ENCODE assay signal across 9 mouse cellular contexts in the genomic region with DNA sequence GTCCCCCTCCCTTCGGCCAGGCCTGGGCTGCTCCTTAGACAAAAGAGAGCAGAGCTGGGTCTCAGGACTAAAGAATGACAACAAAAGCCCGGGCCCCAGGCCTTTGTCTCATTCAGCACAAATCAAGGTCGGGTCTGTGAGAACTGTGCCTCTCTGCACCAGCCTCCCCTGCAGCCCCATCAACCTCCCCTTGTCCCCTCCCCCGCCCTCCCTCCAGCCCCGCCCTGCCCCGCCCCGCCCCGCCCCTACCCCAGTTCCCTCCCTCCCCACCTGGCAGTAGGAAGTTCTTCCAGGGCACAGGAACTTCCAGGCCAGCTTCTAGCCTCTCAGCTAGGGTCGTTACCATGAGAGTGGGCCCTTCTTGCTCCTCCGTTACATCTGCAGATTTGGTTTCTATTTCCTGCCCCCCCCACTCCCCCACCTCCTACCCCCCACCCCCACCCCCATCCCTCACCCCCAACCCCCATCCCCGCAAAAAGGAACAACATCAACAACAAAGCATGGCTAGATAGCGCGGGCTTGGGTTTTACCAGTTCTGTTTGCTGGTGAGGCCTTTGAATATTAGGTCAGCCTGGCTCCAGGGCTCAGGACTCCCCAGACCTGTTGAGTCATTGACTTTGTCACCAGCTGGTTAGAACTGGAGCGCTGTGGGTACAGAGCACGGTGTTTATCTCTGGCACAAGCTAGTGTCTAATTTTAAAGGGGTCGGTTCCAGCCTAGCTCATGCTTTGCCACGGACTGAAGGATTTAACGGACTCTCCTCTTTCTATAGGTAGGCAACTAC.
DNase-seq lines count a peak whose midpoint lies in the region; ATAC-seq and TF ChIP-seq lines count a peak whose summit lies in the region.
"Had no signal": no experiment of that assay in that cellular context is flagged by ENCODE, and none has a peak within 500 bp of the region (broad histone marks: within the 10 kb centered on the region; RNA-seq: fewer than 3 reads in every experiment).

No protein-coding gene starts in this region.

- peak; percentile 37 for ATAC-seq in activated CD4-positive, CD25-positive, alpha-beta regulatory T cell, adult 4 months
- peak; percentile 78 for ATAC-seq in heart, postnatal 0 days (ENCODE audit: insufficient read depth, low read depth)
- peak; percentile 45; the same call in 1 of the 2 replicates for ATAC-seq in limb, embryonic 13.5 days (ENCODE audit: low FRiP score, low read depth)
- ATAC-seq in neutrophil, adult 5-6 weeks (ENCODE audit: extremely low read depth, insufficient number of reproducible peaks, low FRiP score, poor library complexity, severe bottlenecking): 0 out of 2 replicates have a peak, but pooled peaks have one; percentile 16

- peak overlapping the region; percentile 81 for H3K9ac ChIP-seq in CH12.LX (ENCODE audit: insufficient read depth, low read depth)
- H3K9ac ChIP-seq in heart, postnatal 0 days (replicated peaks; ENCODE audit: low read depth, low read length): no peak overlapping the region
- no peak overlapping the region for H3K9ac ChIP-seq in limb, embryonic 13.5 days

- no peak for TF ChIP-seq EP300 in CH12.LX (IDR thresholded peaks at IDR 0.05; ENCODE audit: low read length)
- no peak for TF ChIP-seq EP300 in heart, postnatal 0 days (IDR thresholded peaks at IDR 0.05; ENCODE audit: low read depth)

- no peaks in the 10 kb centered on the region for H3K36me3 ChIP-seq in CH12.LX (replicated peaks in 1 of 2; ENCODE audit: control insufficient read depth in 1 of 2, insufficient read depth in 1 of 2, low read length in 1 of 2)
- no peaks in the 10 kb centered on the region for H3K36me3 ChIP-seq in heart, postnatal 0 days (replicated peaks; ENCODE audit: control insufficient read depth, insufficient read depth, low read length)
- no peaks in the 10 kb centered on the region for H3K36me3 ChIP-seq in limb, embryonic 13.5 days

- in situ Hi-C loops in CH12.LX (cut with MboI; ENCODE audit: low pct_ligation_motif_present, low pct_unique_long_range_greater_than_20kb, low sequenced_read_pairs): no loop called here

- peaks cover 8 to 18% of the 10 kb centered on the region in 2 experiments for H3K4me1 ChIP-seq in CH12.LX (ENCODE audit: control insufficient read depth in 1 of 2, insufficient read depth in 2 of 2)
- H3K4me1 ChIP-seq in heart, postnatal 0 days (ENCODE audit: control insufficient read depth, insufficient read depth): 0 out of 2 replicates have a peak, but pooled peaks cover 4% of the 10 kb centered on the region
- peaks cover 23% of the 10 kb centered on the region for H3K4me1 ChIP-seq in limb, embryonic 13.5 days

- no peak for TF ChIP-seq CTCF in CH12.LX (conservative IDR thresholded peaks at IDR 0.05 in 1 of 2, IDR thresholded peaks at IDR 0.05 in 1 of 2; ENCODE audit: low read depth in 2 of 2, low read length in 2 of 2)
- TF ChIP-seq CTCF in heart, postnatal 0 days (IDR thresholded peaks at IDR 0.05; ENCODE audit: low read depth): no peak

- no peaks in the 10 kb centered on the region for H3K79me2 ChIP-seq in CH12.LX (replicated peaks; ENCODE audit: control insufficient read depth, extremely low read depth, insufficient read depth, poor library complexity, severe bottlenecking)

- no peaks in the 10 kb centered on the region for H3K9me3 ChIP-seq in CH12.LX (replicated peaks; ENCODE audit: low read length)
- H3K9me3 ChIP-seq in heart, postnatal 0 days (replicated peaks; ENCODE audit: control insufficient read depth, low read length): no peaks in the 10 kb centered on the region
- no peaks in the 10 kb centered on the region for H3K9me3 ChIP-seq in limb, embryonic 13.5 days

- peak overlapping the region; percentile 49; the same call in 1 of the 2 replicates for H3K27ac ChIP-seq in CH12.LX (ENCODE audit: insufficient read depth, low read depth)
- no peak overlapping the region for H3K27ac ChIP-seq in heart, postnatal 0 days (ENCODE audit: low read depth)
- H3K27ac ChIP-seq in limb, embryonic 13.5 days: no peak overlapping the region

- H3K4me3 ChIP-seq in CH12.LX (replicated peaks in 1 of 3; ENCODE audit: low read depth in 2 of 3, low read length in 2 of 3, poor library complexity in 1 of 3): peak overlapping the region; percentile 33 to 54 (median 51)
- no peak overlapping the region for H3K4me3 ChIP-seq in heart, postnatal 0 days (ENCODE audit: low read depth, low read length)
- no peak overlapping the region for H3K4me3 ChIP-seq in limb, embryonic 13.5 days
- H3K4me3 ChIP-seq: erythroblast, embryonic 14.5 days had no signal

- DNase-seq in CH12.LX (ENCODE audit: extremely low read depth): peak; percentile 59
- DNase-seq in heart, postnatal 0 days (ENCODE audit: low spot score): no peak
- no peak for DNase-seq in layer of hippocampus, adult 18-20 months (ENCODE audit: low spot score in 2 of 2)
- DNase-seq in B cell, adult 2 months: no peak
- DNase-seq in spleen, adult 18-20 months: no peak

- no peak for TF ChIP-seq RAD21 in CH12.LX (IDR thresholded peaks at IDR 0.05; ENCODE audit: low read depth, low read length)

- H3K4me2 ChIP-seq in CH12.LX (ENCODE audit: insufficient read depth, low read depth, poor library complexity, severe bottlenecking): peak overlapping the region; percentile 100
- H3K4me2 ChIP-seq in heart, postnatal 0 days (ENCODE audit: low read depth, low read length): 0 out of 2 replicates have a peak overlapping the region, but pooled peaks have one; percentile 0
- peak overlapping the region; percentile 30 for H3K4me2 ChIP-seq in limb, embryonic 13.5 days (replicated peaks)

- 27% methylated on average over 17 of the region's 18 CpGs for WGBS in heart, postnatal 0 days
- 16% methylated on average over 18 of the region's 18 CpGs for WGBS in limb, embryonic 13.5 days

- peak; percentile 51 for TF ChIP-seq POLR2A in CH12.LX (IDR thresholded peaks at IDR 0.05; ENCODE audit: low read depth, low read length)

- no peaks in the 10 kb centered on the region for H3K27me3 ChIP-seq in CH12.LX (replicated peaks)
- H3K27me3 ChIP-seq in heart, postnatal 0 days (ENCODE audit: control insufficient read depth, insufficient read depth, low read length): no peaks in the 10 kb centered on the region
- H3K27me3 ChIP-seq in limb, embryonic 13.5 days: no peaks in the 10 kb centered on the region

- dilution Hi-C loops in CH12.LX (cut with MboI; ENCODE audit: extremely low pct_ligation_motif_present, extremely low pct_unique_long_range_greater_than_20kb, low sequenced_read_pairs): no loop called here

TF ChIP-seq in CH12.LX, 34 proteins besides CTCF, POLR2A, EP300 and RAD21:
- TF ChIP-seq TCF12 (IDR thresholded peaks at IDR 0.05; ENCODE audit: low read depth, low read length): no peak
- 0 out of 2 replicates have a peak, but pooled peaks have one; percentile 16 for TF ChIP-seq ETS1 (conservative IDR thresholded peaks at IDR 0.05; ENCODE audit: low read depth, low read length)
- no peak for TF ChIP-seq MAX (IDR thresholded peaks at IDR 0.05; ENCODE audit: low read length)
- TF ChIP-seq MAZ (IDR thresholded peaks at IDR 0.05; ENCODE audit: low read depth, low read length): peak; percentile 47; the same call in 1 of the 2 replicates
- TF ChIP-seq PAX5 (IDR thresholded peaks at IDR 0.05; ENCODE audit: low read length): no peak
- TF ChIP-seq ELF1 (IDR thresholded peaks at IDR 0.05; ENCODE audit: low read depth, low read length): peak; percentile 21; the same call in 1 of the 2 replicates
- no peak for TF ChIP-seq RCOR1 (conservative IDR thresholded peaks at IDR 0.05; ENCODE audit: low read depth, low read length)
- TF ChIP-seq CHD2 (IDR thresholded peaks at IDR 0.05; ENCODE audit: low read length): no peak; the same call in 1 of the 2 replicates
- no peak for TF ChIP-seq HCFC1 (IDR thresholded peaks at IDR 0.05; ENCODE audit: low read depth, low read length)
- no peak for TF ChIP-seq IRF4 (IDR thresholded peaks at IDR 0.05; ENCODE audit: low read depth, low read length)
- TF ChIP-seq ZC3H11A (IDR thresholded peaks at IDR 0.05; ENCODE audit: low read depth, low read length): no peak
- peak; percentile 22; the same call in 1 of the 2 replicates for TF ChIP-seq NELFE (IDR thresholded peaks at IDR 0.05; ENCODE audit: low read depth, low read length)
- TF ChIP-seq MXI1 (IDR thresholded peaks at IDR 0.05; ENCODE audit: low read depth, low read length): peak; percentile 48; the same call in 1 of the 2 replicates
- peak; percentile 45; the same call in 1 of the 2 replicates for TF ChIP-seq SIN3A (IDR thresholded peaks at IDR 0.05; ENCODE audit: low read length)

Comparison
In these comparisons a context has a peak if more than half of its experiments do, and no peak if none do; other contexts are left out.
1. H3K4me2 ChIP-seq: peak in every context shown above with its lines; median percentile 100 in CH12.LX; 30 in limb, embryonic 13.5 days; 0 in heart, postnatal 0 days.
2. H3K4me3 ChIP-seq: peak in CH12.LX (3 of 3); none in heart, postnatal 0 days (single experiment) and limb, embryonic 13.5 days (single experiment).
3. ATAC-seq: peak in every context shown above with its lines; median percentile 78 in heart, postnatal 0 days; 45 in limb, embryonic 13.5 days; 37 in activated CD4-positive, CD25-positive, alpha-beta regulatory T cell, adult 4 months; 16 in neutrophil, adult 5-6 weeks.